ENCODE assay signal across 8 mouse cellular contexts in genomic region chr7:141475011-141475804, GRCm38 (mm10). TPM values are rescaled to one million over a fixed set of nuclear protein-coding genes. Genes with fewer than 3 reads are reported as not detected.
DNase-seq lines count a peak whose midpoint lies in the region; ATAC-seq and TF ChIP-seq lines count a peak whose summit lies in the region.

Gene Polr2l, minus strand, starts transcription at chr7:141475132.
Gene Tspan4, plus strand, starts transcription at chr7:141475240.

- no peaks in the 10 kb centered on the region for H3K9me3 ChIP-seq in forebrain, embryonic 13.5 days (replicated peaks)
- H3K9me3 ChIP-seq in lung, embryonic 15.5 days, result no peaks in the 10 kb centered on the region

- H3K4me2 ChIP-seq in forebrain, embryonic 13.5 days, result peak within 1 kb of the TSS; percentile 87
- peak within 1 kb of the TSS; percentile 87 for H3K4me2 ChIP-seq in lung, embryonic 15.5 days

- H3K36me3 ChIP-seq in forebrain, embryonic 13.5 days (ENCODE audit: poor library complexity, severe bottlenecking), result peaks cover 26% of the 10 kb centered on the region
- peaks cover 23% of the 10 kb centered on the region for H3K36me3 ChIP-seq in lung, embryonic 15.5 days
- 0 out of 2 replicates have a peak, but pooled peaks cover under 1% of the 10 kb centered on the region for H3K36me3 ChIP-seq in thymus, adult 2 months (ENCODE audit: control insufficient read depth, insufficient read depth, low read length)

- peak; percentile 91 for ATAC-seq in forebrain, embryonic 13.5 days
- peak; percentile 66; the same call in 1 of the 2 replicates for ATAC-seq in lung, embryonic 15.5 days (ENCODE audit: borderline replicate concordance, extremely low read depth, low FRiP score, low TSS enrichment)

- peaks cover 27% of the 10 kb centered on the region for H3K27me3 ChIP-seq in forebrain, embryonic 13.5 days
- no peaks in the 10 kb centered on the region for H3K27me3 ChIP-seq in lung, embryonic 15.5 days
- no peaks in the 10 kb centered on the region for H3K27me3 ChIP-seq in thymus, adult 2 months (ENCODE audit: control insufficient read depth, insufficient read depth, low read length)

- H3K9ac ChIP-seq in forebrain, embryonic 13.5 days, result peak within 1 kb of the TSS; percentile 86
- H3K9ac ChIP-seq in lung, embryonic 15.5 days, result peak within 1 kb of the TSS; percentile 80

- peak; percentile 77 for TF ChIP-seq POLR2A in olfactory bulb, adult 2 months (IDR thresholded peaks at IDR 0.05; ENCODE audit: insufficient read depth, low read depth, low read length)
- peak; percentile 62 for TF ChIP-seq POLR2A in thymus, adult 2 months (IDR thresholded peaks at IDR 0.05; ENCODE audit: control insufficient read depth, extremely low read depth, insufficient read depth, low read length, poor library complexity)

- 0 out of 2 replicates have a peak, but pooled peaks have one; percentile 8 for TF ChIP-seq CTCF in olfactory bulb, adult 2 months (IDR thresholded peaks at IDR 0.05; ENCODE audit: insufficient read depth, low read depth, low read length)
- peak; percentile 48; the same call in 1 of the 2 replicates for TF ChIP-seq CTCF in thymus, adult 2 months (IDR thresholded peaks at IDR 0.05; ENCODE audit: borderline replicate concordance, control insufficient read depth, extremely low read depth, insufficient read depth, low read length, poor library complexity)

- DNase-seq in ES-CJ7 (ENCODE audit: low read depth, low spot score), result peak; percentile 88
- peak; percentile 85 for DNase-seq in c-Kit-positive CD71-positive TER-119-positive erythroid progenitor cells, embryonic 14.5 days (ENCODE audit: low spot score)
- peak; percentile 90 to 91 for DNase-seq in heart, postnatal 10 days
- no peak for DNase-seq in large intestine, adult 2 months (ENCODE audit: low read depth, low spot score)
- DNase-seq in thymus, adult 2 months, result peak; percentile 81

- peak within 1 kb of the TSS; percentile 81 for H3K4me3 ChIP-seq in forebrain, embryonic 13.5 days
- peak within 1 kb of the TSS; percentile 82 for H3K4me3 ChIP-seq in lung, embryonic 15.5 days
- H3K4me3 ChIP-seq in olfactory bulb, adult 2 months (ENCODE audit: insufficient read depth, low read depth, low read length), result peak within 1 kb of the TSS; percentile 65
- H3K4me3 ChIP-seq in thymus, adult 2 months (ENCODE audit: control insufficient read depth, insufficient read depth, low read length), result peak within 1 kb of the TSS; percentile 70

- under 1% methylated on average over 87 of the region's 87 CpGs for WGBS in forebrain, embryonic 13.5 days
- under 1% methylated on average over 87 of the region's 87 CpGs for WGBS in large intestine, adult 2 months
- under 1% methylated on average over 83 of the region's 87 CpGs for WGBS in lung, embryonic 15.5 days
- WGBS in olfactory bulb, adult 2 months, result under 1% methylated on average over 83 of the region's 87 CpGs
- under 1% methylated on average over 87 of the region's 87 CpGs for WGBS in thymus, adult 2 months

- H3K27ac ChIP-seq in forebrain, embryonic 13.5 days, result peak within 1 kb of the TSS; percentile 85
- peak within 1 kb of the TSS; percentile 99 for H3K27ac ChIP-seq in lung, embryonic 15.5 days
- H3K27ac ChIP-seq in olfactory bulb, adult 2 months (ENCODE audit: insufficient read depth, low read depth, low read length), result 0 out of 2 replicates have a peak within 1 kb of the TSS, but pooled peaks have one; percentile 15
- H3K27ac ChIP-seq in thymus, adult 2 months (ENCODE audit: control insufficient read depth, insufficient read depth, low read length), result no peak within 1 kb of the TSS

- intact Hi-C loops in heart, postnatal 10 days (cut with DNase I), result no loop called here

- peaks cover 34% of the 10 kb centered on the region for H3K4me1 ChIP-seq in forebrain, embryonic 13.5 days
- H3K4me1 ChIP-seq in lung, embryonic 15.5 days, result peaks cover 40% of the 10 kb centered on the region
- H3K4me1 ChIP-seq in olfactory bulb, adult 2 months (ENCODE audit: control insufficient read depth, insufficient read depth, low read length), result peaks cover 17% of the 10 kb centered on the region
- H3K4me1 ChIP-seq in thymus, adult 2 months (replicated peaks; ENCODE audit: control insufficient read depth, insufficient read depth, low read length), result peaks cover 31% of the 10 kb centered on the region

RNA-seq across cellular contexts. Expression of gene Polr2l, which starts in this region (rescaled TPM):
- polyA plus RNA-seq in forebrain, embryonic 13.5 days (2015; fragmentation: Nextera tagmentation; extraction: Ambion mirVana), result 76.5 and 89.5 TPM in 2 replicates
- total RNA-seq in heart, postnatal 10 days (2021), result 10 to 100 TPM; 59.8 to 65.5 TPM
- 40.0 and 43.9 TPM in 2 replicates for polyA plus RNA-seq in large intestine, adult 2 months (2012; rRNA removed)
- polyA plus RNA-seq in lung, embryonic 15.5 days (2015; fragmentation: Nextera tagmentation; extraction: Ambion mirVana), result 66.9 and 69.2 TPM in 2 replicates
- polyA plus RNA-seq in olfactory bulb, adult 2 months (2012; ENCODE audit: insufficient read depth, insufficient read length, low replicate concordance, missing spikeins), result not detected in 2 replicates
- polyA plus RNA-seq in thymus, adult 2 months (2012; rRNA removed), result 31.1 and 39.3 TPM in 2 replicates

RNA-seq across cellular contexts. Expression of gene Tspan4, which starts in this region (rescaled TPM):
- 18.0 and 20.0 TPM in 2 replicates for polyA plus RNA-seq in forebrain, embryonic 13.5 days (2015; fragmentation: Nextera tagmentation; extraction: Ambion mirVana)
- 10 to 100 TPM; 37.3 to 38.9 TPM for total RNA-seq in heart, postnatal 10 days (2021)
- polyA plus RNA-seq in large intestine, adult 2 months (2012; rRNA removed), result 19.5 and 21.6 TPM in 2 replicates
- 96.9 and 100 TPM in 2 replicates for polyA plus RNA-seq in lung, embryonic 15.5 days (2015; fragmentation: Nextera tagmentation; extraction: Ambion mirVana)
- not detected in 2 replicates for polyA plus RNA-seq in olfactory bulb, adult 2 months (2012; ENCODE audit: insufficient read depth, insufficient read length, low replicate concordance, missing spikeins)
- 36.9 and 45.1 TPM in 2 replicates for polyA plus RNA-seq in thymus, adult 2 months (2012; rRNA removed)

Comparison
In these comparisons a context has a peak if more than half of its experiments do, and no peak if none do; other contexts are left out.
1. RNA of gene Polr2l (polyA plus RNA-seq): 76.5 to 89.5 TPM in forebrain, embryonic 13.5 days, 66.9 to 69.2 TPM in lung, embryonic 15.5 days, 40.0 to 43.9 TPM in large intestine, adult 2 months and 31.1 to 39.3 TPM in thymus, adult 2 months; not detected in olfactory bulb, adult 2 months; every median in the first group is over 10 times any median in the second.
2. RNA of gene Tspan4 (polyA plus RNA-seq): 96.9 to 100 TPM in lung, embryonic 15.5 days, 36.9 to 45.1 TPM in thymus, adult 2 months, 19.5 to 21.6 TPM in large intestine, adult 2 months and 18.0 to 20.0 TPM in forebrain, embryonic 13.5 days; not detected in olfactory bulb, adult 2 months; every median in the first group is over 10 times any median in the second.
3. Peak in every context shown above with its lines, with median percentiles within 50 percentile points of each other: H3K4me3 ChIP-seq.